Comparison of ENCODE assay signal across 8 mouse cellular contexts in the genomic region with DNA sequence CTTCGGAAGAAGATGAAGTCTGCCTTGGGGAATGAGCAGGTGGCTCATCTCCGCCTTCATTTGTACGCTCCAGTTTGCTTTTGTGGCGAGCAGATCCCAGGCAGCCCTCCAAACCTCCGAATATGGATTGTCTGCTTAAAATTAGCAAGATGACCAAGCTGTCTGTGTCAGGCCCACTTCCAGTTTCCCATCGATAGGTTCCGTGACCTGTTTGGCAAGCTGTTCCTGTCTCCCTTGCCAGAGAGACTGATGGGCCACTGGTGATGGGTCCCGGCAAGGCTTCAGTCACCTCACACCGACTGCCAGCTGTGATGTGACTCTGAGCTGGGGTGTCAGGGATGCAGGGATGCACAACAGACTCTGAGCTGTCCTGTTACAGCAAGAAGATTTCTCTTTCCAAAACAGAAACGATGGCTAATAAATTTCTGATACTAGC.
DNase-seq lines count a peak whose midpoint lies in the region; ATAC-seq and TF ChIP-seq lines count a peak whose summit lies in the region.

No protein-coding gene starts in this region.

- DNase-seq in neural tube, embryonic 11.5 days (ENCODE audit: low spot score) = no peak
- no peak for DNase-seq in neural tube, embryonic 10.5 days (ENCODE audit: extremely low spot score, low spot score)
- peak; percentile 77 for DNase-seq in gastrocnemius, adult 2 months
- DNase-seq in layer of hippocampus, adult 2 months (ENCODE audit: low spot score in 2 of 2) = peak; percentile 37 to 49
- DNase-seq in lung, postnatal 36 days = peak; percentile 74
- no peak for DNase-seq in thymus, postnatal 25 days
- DNase-seq in spleen, postnatal 10 days (ENCODE audit: low spot score in 2 of 2) = no peak

- H3K27ac ChIP-seq in neural tube, embryonic 11.5 days (ENCODE audit: low read depth, low read length) = peak overlapping the region; percentile 21; the same call in 1 of the 2 replicates
- H3K27ac ChIP-seq in gastrocnemius, adult 2 months = no peak overlapping the region
- H3K27ac ChIP-seq in layer of hippocampus, adult 2 months = peak overlapping the region; percentile 58; the same call in 1 of the 2 replicates

- no peaks in the 10 kb centered on the region for H3K9me3 ChIP-seq in neural tube, embryonic 11.5 days (ENCODE audit: control insufficient read depth, low read length)

- no peak overlapping the region for H3K9ac ChIP-seq in neural tube, embryonic 11.5 days (ENCODE audit: low read length)

- no peak overlapping the region for H3K4me2 ChIP-seq in neural tube, embryonic 11.5 days (ENCODE audit: low read depth)

- no peaks in the 10 kb centered on the region for H3K27me3 ChIP-seq in neural tube, embryonic 11.5 days (ENCODE audit: control insufficient read depth, insufficient read depth, low read length)

- peak; percentile 55; the same call in 1 of the 2 replicates for ATAC-seq in neural tube, embryonic 11.5 days (ENCODE audit: insufficient read depth, low FRiP score, low TSS enrichment)
- no peak for ATAC-seq in erythroid progenitor cell, adult 5-6 weeks (replicated peaks; ENCODE audit: low FRiP score, poor library complexity, severe bottlenecking)

- no peaks in the 10 kb centered on the region for H3K36me3 ChIP-seq in neural tube, embryonic 11.5 days (ENCODE audit: control insufficient read depth, insufficient read depth, low read length)

- 64% methylated on average over 10 of the region's 10 CpGs for WGBS in neural tube, embryonic 11.5 days

- H3K4me1 ChIP-seq in neural tube, embryonic 11.5 days (ENCODE audit: control insufficient read depth, insufficient read depth, low read length) = peaks cover 6% of the 10 kb centered on the region; the same call in 1 of the 2 replicates

- intact Hi-C loops in gastrocnemius, adult 2 months (cut with DNase I) = no loop called here

- H3K4me3 ChIP-seq in neural tube, embryonic 11.5 days (ENCODE audit: low read depth, low read length) = no peak overlapping the region
- H3K4me3 ChIP-seq in gastrocnemius, adult 2 months = no peak overlapping the region
- H3K4me3 ChIP-seq in layer of hippocampus, adult 2 months = no peak overlapping the region

- TF ChIP-seq CTCF in gastrocnemius, adult 2 months (IDR thresholded peaks at IDR 0.05) = no peak
- TF ChIP-seq CTCF in layer of hippocampus, adult 2 months (conservative IDR thresholded peaks at IDR 0.05) = no peak

Comparison
In these comparisons a context has a peak if more than half of its experiments do, and no peak if none do; other contexts are left out.
1. DNase-seq: peak in gastrocnemius, adult 2 months (single experiment), layer of hippocampus, adult 2 months (2 of 2) and lung, postnatal 36 days (single experiment); none in neural tube, embryonic 11.5 days (single experiment), neural tube, embryonic 10.5 days (single experiment), thymus, postnatal 25 days (single experiment) and spleen, postnatal 10 days (0 of 2).